Mouse (Mus musculus) neural tube, embryonic 11.5 days (tissue): ENCODE results near the gene Clasp2. TPM values are rescaled to one million over a fixed set of nuclear protein-coding genes. Genes with fewer than 3 reads are reported as not detected.

ENCODE experiments used
- ATAC-seq: fragments of 200-750 bp; cut with Nextera tagmentation; 2 replicates; pipeline ENCODE4 v1.8.0; 2017; ENCODE audit warnings: moderate number of reproducible peaks, mild to moderate bottlenecking, moderate TSS enrichment, moderate library complexity; ENCODE audit not compliant: insufficient read depth, low FRiP score, low TSS enrichment
- DNase-seq: peaks from one replicate; pipeline ENCODE4 v3.0.0-alpha.2; 2015; ENCODE audit warnings: low spot score
- H3K27ac ChIP-seq: fragments of 300-500 bp; sonication (generic); 2 replicates; pipeline ENCODE4 v1.5.1; 2014; ENCODE audit warnings: low read depth, mild to moderate bottlenecking, low read length
- H3K27me3 ChIP-seq: fragments of 300-500 bp; sonication (generic); 2 replicates; pipeline ENCODE4 v1.6.1; 2014; ENCODE audit warnings: mild to moderate bottlenecking, low read length, mixed read lengths; ENCODE audit not compliant: control insufficient read depth, insufficient read depth
- H3K36me3 ChIP-seq: fragments of 300-500 bp; sonication (generic); 2 replicates; pipeline ENCODE4 v1.6.1; 2014; ENCODE audit warnings: mild to moderate bottlenecking, low read length, moderate library complexity, mixed read lengths; ENCODE audit not compliant: control insufficient read depth, insufficient read depth
- H3K4me1 ChIP-seq: fragments of 300-500 bp; sonication (generic); 2 replicates; pipeline ENCODE4 v1.6.1; 2014; ENCODE audit warnings: low read length, mixed read lengths; ENCODE audit not compliant: control insufficient read depth, insufficient read depth
- H3K4me2 ChIP-seq: fragments of 300-500 bp; sonication (generic); 2 replicates; pipeline ENCODE4 v1.6.1; 2014; ENCODE audit warnings: low read depth, mild to moderate bottlenecking, moderate library complexity
- H3K4me3 ChIP-seq: fragments of 300-500 bp; sonication (generic); 2 replicates; pipeline ENCODE4 v1.5.1; 2014; ENCODE audit warnings: low read depth, low read length
- H3K9ac ChIP-seq: fragments of 300-500 bp; sonication (generic); 2 replicates; pipeline ENCODE4 v1.6.1; 2014; ENCODE audit warnings: mild to moderate bottlenecking, low read length
- H3K9me3 ChIP-seq: fragments of 300-500 bp; sonication (generic); 2 replicates; pipeline ENCODE4 v1.6.1; 2016; ENCODE audit warnings: low read length; ENCODE audit not compliant: control insufficient read depth
- WGBS: fragments of 180-500 bp; shearing (Covaris S2); extraction: QIAGEN DNeasy Blood & Tissue Kit; methylation state at CpG from one replicate; pipeline ENCODE4 v1.1.7; 2014; 5-methylcytosine and 5-hydroxymethylcytosine counted together
- polyA plus RNA-seq: library from polyadenylated mRNA; unstranded; fragments of >200 nt; fragmentation: Nextera tagmentation; extraction: Ambion mirVana; gene quantifications from 2 replicates; pipeline ENCODE4 v1.2.1, GENCODE M21; 2014

Gene Clasp2
- polyA plus RNA-seq, 1 experiment from 2014 or later: 58.0 TPM

- H3K27me3 ChIP-seq: no peaks in the 10 kb centered on the region
- no peak overlapping the region for H3K4me3 ChIP-seq
- H3K9me3 ChIP-seq: no peaks in the 10 kb centered on the region
- H3K36me3 ChIP-seq: no peaks in the 10 kb centered on the region
- no peak overlapping the region for H3K27ac ChIP-seq
- DNase-seq: no peak
- no peak overlapping the region for H3K9ac ChIP-seq
- WGBS: 82% methylated on average over 5 of the region's 5 CpGs
- H3K4me1 ChIP-seq: peaks cover 10% of the 10 kb centered on the region; the same call in 1 of the 2 replicates
- no peak for ATAC-seq
- no peak overlapping the region for H3K4me2 ChIP-seq
These were observed 194.4 kb downstream of the Clasp2 start for GRCm38 (mm10) chr9:113935638-113936037.

GRCm38 (mm10) chr9:113939063-113939850 lies 198.0 kb downstream of the Clasp2 start:
- H3K4me1 ChIP-seq: no peaks in the 10 kb centered on the region
- H3K27ac ChIP-seq: no peak overlapping the region
- ATAC-seq: no peak
- no peak overlapping the region for H3K4me2 ChIP-seq
- DNase-seq: no peak
- no peaks in the 10 kb centered on the region; the same call in 1 of the 2 replicates for H3K36me3 ChIP-seq
- H3K9ac ChIP-seq: no peak overlapping the region
- no peaks in the 10 kb centered on the region for H3K27me3 ChIP-seq
- no peaks in the 10 kb centered on the region for H3K9me3 ChIP-seq
- no peak overlapping the region for H3K4me3 ChIP-seq
- 89% methylated on average over 9 of the region's 9 CpGs for WGBS

- Histone ChIP-seq H3K9ac (no peak overlapping the region), H3K4me2 (no peak overlapping the region), H3K27me3 (no peaks in the 10 kb centered on the region), H3K9me3 (no peaks in the 10 kb centered on the region), H3K27ac (no peak overlapping the region), H3K4me1 (no peaks in the 10 kb centered on the region), H3K36me3 (peaks cover 4% of the 10 kb centered on the region; the same call in 1 of the 2 replicates), H3K4me3 (no peak overlapping the region)
- no peak for DNase-seq
- no peak for ATAC-seq
- 90% methylated on average over 3 of the region's 3 CpGs for WGBS
These were observed 200.0 kb downstream of the Clasp2 start for GRCm38 (mm10) chr9:113941103-113941805.

GRCm38 (mm10) chr9:113943372-113943771 lies 202.1 kb downstream of the Clasp2 start:
- Histone ChIP-seq H3K4me2 (no peak overlapping the region), H3K9ac (no peak overlapping the region), H3K27me3 (no peaks in the 10 kb centered on the region), H3K4me1 (no peaks in the 10 kb centered on the region), H3K9me3 (no peaks in the 10 kb centered on the region), H3K27ac (no peak overlapping the region), H3K36me3 (peaks cover 4% of the 10 kb centered on the region; the same call in 1 of the 2 replicates), H3K4me3 (no peak overlapping the region)
- 92% methylated on average over 1 of the region's 1 CpGs for WGBS
- no peak for ATAC-seq
- no peak for DNase-seq

GRCm38 (mm10) chr9:113947216-113947615 lies 205.9 kb downstream of the Clasp2 start:
- Histone ChIP-seq H3K4me2 (no peak overlapping the region), H3K9ac (no peak overlapping the region), H3K4me1 (no peaks in the 10 kb centered on the region), H3K36me3 (peaks cover 4% of the 10 kb centered on the region; the same call in 1 of the 2 replicates), H3K4me3 (no peak overlapping the region), H3K27me3 (no peaks in the 10 kb centered on the region), H3K9me3 (no peaks in the 10 kb centered on the region), H3K27ac (no peak overlapping the region)
- 95% methylated on average over 1 of the region's 1 CpGs for WGBS
- ATAC-seq: no peak
- no peak for DNase-seq

- ATAC-seq: no peak
- H3K36me3 ChIP-seq: peaks cover 11% of the 10 kb centered on the region
- 96% methylated on average over 4 of the region's 4 CpGs for WGBS
These were observed 216.5 kb downstream of the Clasp2 start for GRCm38 (mm10) chr9:113957777-113958176.

GRCm38 (mm10) chr9:113963718-113964117 lies 222.4 kb downstream of the Clasp2 start:
- no peak for DNase-seq
- no peak for ATAC-seq
- H3K36me3 ChIP-seq: peaks cover 8% of the 10 kb centered on the region

More at GRCm38 (mm10) chr9:113957777-113958176, 216.5 kb downstream of the Clasp2 start:
- Histone ChIP-seq H3K9me3 (no peaks in the 10 kb centered on the region), H3K9ac (no peak overlapping the region), H3K4me2 (no peak overlapping the region), H3K27me3 (no peaks in the 10 kb centered on the region), H3K4me3 (no peak overlapping the region), H3K4me1 (no peaks in the 10 kb centered on the region), H3K27ac (no peak overlapping the region)
- no peak for DNase-seq

GRCm38 (mm10) chr9:113964415-113964814 lies 223.1 kb downstream of the Clasp2 start:
- Histone ChIP-seq H3K9ac (no peak overlapping the region), H3K27me3 (no peaks in the 10 kb centered on the region), H3K9me3 (no peaks in the 10 kb centered on the region), H3K4me2 (no peak overlapping the region), H3K4me1 (no peaks in the 10 kb centered on the region), H3K4me3 (no peak overlapping the region), H3K27ac (no peak overlapping the region), H3K36me3 (peaks cover 5% of the 10 kb centered on the region)
- WGBS: 96% methylated on average over 8 of the region's 8 CpGs
- no peak for ATAC-seq
- no peak for DNase-seq

More at GRCm38 (mm10) chr9:113963718-113964117, 222.4 kb downstream of the Clasp2 start:
- Histone ChIP-seq H3K27me3 (no peaks in the 10 kb centered on the region), H3K4me3 (no peak overlapping the region), H3K27ac (no peak overlapping the region), H3K4me2 (no peak overlapping the region), H3K9ac (no peak overlapping the region), H3K4me1 (no peaks in the 10 kb centered on the region), H3K9me3 (no peaks in the 10 kb centered on the region)
